Mouse (Mus musculus): ENCODE measurements at regions not wholly inside any gene's neighbourhood (a gene's known extent, or its start where the extent isn't known, plus 50 kb on each side); places are given as distances from the start of the nearest gene placed in this dataset.

DNA sequence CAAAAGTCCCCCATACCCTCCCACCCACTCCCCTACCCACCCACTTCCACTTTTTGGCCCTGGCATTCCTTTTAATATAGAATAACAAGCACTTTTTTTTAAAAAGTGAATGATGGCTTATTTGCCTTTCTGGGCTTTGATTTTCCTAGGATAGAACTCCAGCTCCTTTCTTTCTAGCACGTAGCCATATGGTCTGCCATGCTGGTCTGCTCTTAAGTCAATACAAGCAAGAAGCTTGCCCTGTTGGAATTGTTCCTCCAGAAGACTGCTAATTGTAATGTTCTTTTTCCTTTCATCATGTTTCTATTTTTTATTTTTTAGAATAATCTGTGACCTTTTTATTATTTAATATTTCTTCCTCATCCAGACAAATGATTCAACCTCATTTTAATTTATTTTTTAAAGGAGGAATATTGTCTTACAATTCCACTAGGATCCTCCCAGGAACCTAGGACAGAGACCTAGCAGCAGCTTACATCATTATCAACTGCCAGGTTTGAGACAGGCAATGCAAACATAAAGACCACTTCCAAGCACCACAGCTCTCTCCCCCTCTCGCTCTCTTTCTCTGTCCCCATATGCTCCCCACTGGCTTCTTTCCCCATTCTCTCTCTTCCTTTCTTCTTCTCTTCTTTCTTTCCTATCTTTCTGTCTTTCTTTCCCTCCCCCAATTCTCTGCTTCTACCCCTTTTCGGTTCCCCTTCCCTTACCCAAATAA lies 558.9 kb downstream of the Otol1 start:
- DNase-seq (ENCODE audit: low spot score in 2 of 2), result no peak

DNA sequence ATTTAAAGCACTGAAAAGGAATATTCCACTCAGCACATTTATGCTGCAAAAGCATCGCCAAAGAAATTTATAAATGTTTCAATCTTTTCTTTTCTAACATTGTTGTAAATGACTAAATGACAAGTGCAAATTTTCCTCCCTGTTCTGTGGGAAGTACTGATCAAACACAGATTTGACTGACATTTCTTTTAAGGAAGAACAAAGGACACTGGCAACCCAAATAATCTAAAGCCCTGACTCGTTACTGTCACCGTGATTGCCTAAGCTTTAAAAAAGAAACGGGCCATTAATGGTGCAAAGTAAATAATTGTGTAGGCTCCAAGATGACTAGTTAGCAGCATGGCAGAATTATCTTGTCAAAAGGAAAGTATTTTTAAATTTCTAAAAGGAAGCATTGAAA lies 587.4 kb downstream of the Otol1 start:
- no peak for DNase-seq (ENCODE audit: low spot score in 2 of 2)

All from layer of hippocampus, postnatal 14 days (tissue).